Mouse (Mus musculus) embryonic facial prominence, embryonic 15.5 days (tissue): ENCODE results near the gene Ywhaq. TPM values are rescaled to one million over a fixed set of nuclear protein-coding genes. Genes with fewer than 3 reads are reported as not detected.
A peak's percentile ranks its signal among the peaks of the same experiment; 100 is the strongest.
"Not testable (repeated sequence)": the region's sequence is repeated elsewhere in the genome, so short reads cannot be mapped to it uniquely, and the experiment has no call there.

ENCODE experiments used
- ATAC-seq: fragments of 200-750 bp; cut with Nextera tagmentation; 2 replicates; pipeline ENCODE4 v1.8.0; 2017; ENCODE audit warnings: low read depth, moderate TSS enrichment; ENCODE audit not compliant: insufficient number of reproducible peaks, low FRiP score, low TSS enrichment
- H3K27ac ChIP-seq: fragments of 300-500 bp; sonication (generic); replicated peaks from 2 replicates; pipeline ENCODE4 v1.5.1; 2015; ENCODE audit warnings: mild to moderate bottlenecking, inconsistent platforms
- H3K27me3 ChIP-seq: fragments of 300-500 bp; sonication (generic); 2 replicates; pipeline ENCODE4 v1.6.1; 2015; ENCODE audit warnings: inconsistent platforms
- H3K36me3 ChIP-seq: fragments of 300-500 bp; sonication (generic); 2 replicates; pipeline ENCODE4 v1.6.1; 2015; ENCODE audit warnings: mild to moderate bottlenecking, inconsistent platforms
- H3K4me1 ChIP-seq: fragments of 300-500 bp; sonication (generic); 2 replicates; pipeline ENCODE4 v1.6.1; 2015; ENCODE audit warnings: inconsistent platforms
- H3K4me2 ChIP-seq: fragments of 300-500 bp; sonication (generic); replicated peaks from 2 replicates; pipeline ENCODE4 v1.6.1; 2015; ENCODE audit warnings: mild to moderate bottlenecking, inconsistent platforms
- H3K4me3 ChIP-seq: fragments of 300-500 bp; sonication (generic); replicated peaks from 2 replicates; pipeline ENCODE4 v1.5.1; 2015; ENCODE audit warnings: mild to moderate bottlenecking, inconsistent platforms
- H3K9ac ChIP-seq: fragments of 300-500 bp; sonication (generic); 2 replicates; pipeline ENCODE4 v1.6.1; 2015; ENCODE audit warnings: inconsistent platforms
- H3K9me3 ChIP-seq: fragments of 300-500 bp; sonication (generic); replicated peaks from 2 replicates; pipeline ENCODE4 v1.6.1; 2016; ENCODE audit warnings: inconsistent platforms
- WGBS: fragments of 180-500 bp; shearing (Covaris S2); methylation state at CpG from one replicate; pipeline ENCODE4 v1.1.7; 2015; 5-methylcytosine and 5-hydroxymethylcytosine counted together
- polyA plus RNA-seq: library from polyadenylated mRNA; unstranded; fragments of >200 nt; fragmentation: Nextera tagmentation; extraction: Ambion mirVana; gene quantifications from 2 replicates; pipeline ENCODE4 v1.2.1, GENCODE M21; 2015

The Ywhaq gene
- polyA plus RNA-seq, 1 experiment from 2014 or later, result 542 TPM

DNA sequence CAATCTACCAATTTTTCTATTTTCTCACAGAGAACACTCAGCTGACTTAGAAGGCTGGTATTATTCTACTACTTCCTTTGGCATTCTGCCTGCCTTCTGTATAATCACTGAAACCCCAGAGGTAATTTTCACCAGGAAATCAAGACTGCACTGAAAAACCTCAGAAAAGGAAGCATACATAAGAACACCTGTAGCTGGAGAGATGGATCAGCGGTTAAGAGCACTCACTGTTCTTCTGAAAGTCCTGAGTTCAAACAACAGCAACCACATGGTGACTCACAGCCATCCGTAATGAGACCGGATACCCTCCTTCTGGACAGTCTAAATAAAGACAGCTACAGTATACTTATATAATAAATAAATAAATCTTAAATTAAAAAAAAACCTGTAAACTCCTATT, 7.8 kb downstream of the Ywhaq start:
- peaks cover 6% of the 10 kb centered on the region; the same call in 1 of the 2 replicates for H3K9me3 ChIP-seq
- H3K4me2 ChIP-seq, result no peak overlapping the region
- WGBS, result 97% methylated on average over 3 of the region's 3 CpGs
- no peak overlapping the region for H3K9ac ChIP-seq
- H3K27me3 ChIP-seq, result no peaks in the 10 kb centered on the region
- no peaks in the 10 kb centered on the region for H3K4me1 ChIP-seq
- H3K36me3 ChIP-seq, result peaks cover 65% of the 10 kb centered on the region
- no peak for ATAC-seq
- H3K4me3 ChIP-seq, result no peak overlapping the region
- H3K27ac ChIP-seq, result no peak overlapping the region

DNA sequence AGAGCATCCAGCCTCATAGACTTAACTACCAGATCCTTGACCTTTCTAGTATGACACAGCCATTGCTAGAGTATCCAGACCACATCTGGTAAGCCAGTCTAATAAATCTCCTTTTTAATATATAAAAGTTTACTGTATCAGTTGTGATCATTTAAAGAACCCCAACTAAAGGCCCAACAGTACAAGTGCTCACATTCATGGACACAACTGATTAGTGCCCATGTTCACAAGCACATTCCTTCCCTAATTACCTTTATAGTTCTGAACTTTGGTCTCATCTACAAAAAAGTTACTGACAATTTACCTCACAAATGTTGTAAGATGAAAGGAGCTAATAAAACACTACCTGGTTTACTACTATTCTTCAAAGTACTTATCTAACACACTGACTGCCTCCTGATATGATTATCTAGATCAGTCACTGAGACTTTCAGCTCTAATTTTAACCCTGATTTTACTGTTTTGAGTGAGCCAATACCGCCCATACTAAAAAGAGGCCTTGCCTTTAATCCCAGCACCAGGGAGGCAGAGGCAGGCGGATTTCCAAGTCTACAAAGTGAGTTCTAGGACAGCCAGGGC, 8.6 kb downstream of the Ywhaq start:
- ATAC-seq, result no peak
- WGBS, result 93% methylated on average over 2 of the region's 2 CpGs
- H3K27me3 ChIP-seq, result no peaks in the 10 kb centered on the region
- no peaks in the 10 kb centered on the region for H3K4me1 ChIP-seq
- H3K36me3 ChIP-seq, result peaks cover 65% of the 10 kb centered on the region
- no peak overlapping the region for H3K4me2 ChIP-seq
- H3K27ac ChIP-seq, result no peak overlapping the region
- peaks cover 6% of the 10 kb centered on the region; the same call in 1 of the 2 replicates for H3K9me3 ChIP-seq
- no peak overlapping the region for H3K4me3 ChIP-seq
- no peak overlapping the region for H3K9ac ChIP-seq

DNA sequence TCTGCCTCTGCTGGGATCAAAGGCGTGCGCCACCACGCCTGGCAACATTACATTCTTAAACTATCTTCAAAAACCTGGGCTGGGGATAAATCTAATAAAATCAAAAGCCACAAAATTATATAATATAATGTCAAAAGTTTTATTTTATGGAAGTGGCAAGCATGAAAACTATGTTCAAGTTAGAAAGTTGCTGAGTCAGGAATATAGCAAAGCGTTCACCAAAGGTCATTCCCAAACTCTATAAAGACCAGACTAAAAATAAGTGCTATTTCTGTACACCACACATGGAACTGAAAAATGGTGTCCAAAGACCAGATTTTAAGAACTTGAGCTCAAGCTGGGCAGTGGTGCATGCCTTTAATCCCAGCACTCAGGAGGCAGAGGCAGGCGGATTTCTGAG, 14.7 kb downstream of the Ywhaq start:
- ATAC-seq, result no peak
- H3K9me3 ChIP-seq, result no peaks in the 10 kb centered on the region
- no peak overlapping the region for H3K9ac ChIP-seq
- H3K4me1 ChIP-seq, result no peaks in the 10 kb centered on the region
- no peaks in the 10 kb centered on the region for H3K27me3 ChIP-seq
- H3K27ac ChIP-seq, result no peak overlapping the region
- WGBS, result 92% methylated on average over 5 of the region's 5 CpGs
- no peak overlapping the region for H3K4me2 ChIP-seq
- peaks cover 41% of the 10 kb centered on the region for H3K36me3 ChIP-seq
- H3K4me3 ChIP-seq, result no peak overlapping the region

DNA sequence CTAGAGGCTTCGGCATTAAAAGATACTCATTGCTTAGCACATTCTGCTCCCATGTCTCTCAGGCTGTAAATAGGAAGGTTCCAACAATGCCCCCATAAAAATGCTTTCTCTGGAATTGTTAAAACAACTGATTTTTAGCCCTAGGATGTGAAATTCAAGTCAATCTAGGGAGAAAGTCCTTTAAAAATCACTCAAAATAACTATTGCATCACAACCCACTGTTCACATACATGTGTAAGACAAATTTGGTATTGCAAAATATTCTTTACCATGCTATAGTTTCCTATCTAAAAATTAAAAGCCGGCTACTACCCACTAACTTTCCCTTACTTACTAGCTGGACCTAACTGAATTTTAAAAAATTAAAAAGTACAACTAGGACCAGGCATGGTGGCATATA, 31.2 kb downstream of the Ywhaq start:
- 96% methylated on average over 2 of the region's 2 CpGs for WGBS
- Histone ChIP-seq H3K36me3 (peaks cover 31% of the 10 kb centered on the region), H3K4me1 (no peaks in the 10 kb centered on the region), H3K4me3 (no peak overlapping the region), H3K9ac (no peak overlapping the region), H3K4me2 (no peak overlapping the region), H3K9me3 (no peaks in the 10 kb centered on the region), H3K27me3 (no peaks in the 10 kb centered on the region), H3K27ac (no peak overlapping the region)
- no peak for ATAC-seq

DNA sequence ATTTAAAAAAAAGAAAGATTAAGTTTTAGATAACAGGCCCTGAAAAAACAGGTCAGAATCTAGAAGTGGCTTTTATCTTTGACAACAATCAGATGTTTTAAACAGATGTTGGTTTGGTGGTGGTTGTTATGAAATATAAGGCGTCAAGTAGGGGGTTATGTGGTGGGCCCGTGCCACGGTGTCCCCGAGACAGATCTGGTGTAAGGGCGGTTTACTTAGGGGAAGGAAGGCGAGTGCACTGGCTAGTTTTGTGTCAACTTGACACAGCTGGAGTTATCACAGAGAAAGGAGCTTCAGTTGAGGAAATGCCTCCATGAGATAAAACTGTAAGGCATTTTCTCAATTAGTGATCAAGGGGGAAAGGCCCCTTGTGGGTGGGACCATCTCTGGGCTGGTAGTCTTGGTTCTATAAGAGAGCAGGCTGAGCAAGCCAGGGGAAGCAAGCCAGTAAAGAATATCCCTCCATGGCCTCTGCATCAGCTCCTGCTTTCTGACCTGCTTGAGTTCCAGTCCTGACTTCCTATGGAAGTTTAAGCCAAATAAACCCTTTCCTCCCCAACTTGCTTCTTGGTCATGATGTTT, 38.6 kb downstream of the Ywhaq start:
- H3K36me3 ChIP-seq, H3K9me3 ChIP-seq, H3K27me3 ChIP-seq, H3K27ac ChIP-seq, H3K9ac ChIP-seq, H3K4me2 ChIP-seq, H3K4me3 ChIP-seq, ATAC-seq, H3K4me1 ChIP-seq: not testable (repeated sequence)
- 58% methylated on average over 6 of the region's 6 CpGs for WGBS

DNA sequence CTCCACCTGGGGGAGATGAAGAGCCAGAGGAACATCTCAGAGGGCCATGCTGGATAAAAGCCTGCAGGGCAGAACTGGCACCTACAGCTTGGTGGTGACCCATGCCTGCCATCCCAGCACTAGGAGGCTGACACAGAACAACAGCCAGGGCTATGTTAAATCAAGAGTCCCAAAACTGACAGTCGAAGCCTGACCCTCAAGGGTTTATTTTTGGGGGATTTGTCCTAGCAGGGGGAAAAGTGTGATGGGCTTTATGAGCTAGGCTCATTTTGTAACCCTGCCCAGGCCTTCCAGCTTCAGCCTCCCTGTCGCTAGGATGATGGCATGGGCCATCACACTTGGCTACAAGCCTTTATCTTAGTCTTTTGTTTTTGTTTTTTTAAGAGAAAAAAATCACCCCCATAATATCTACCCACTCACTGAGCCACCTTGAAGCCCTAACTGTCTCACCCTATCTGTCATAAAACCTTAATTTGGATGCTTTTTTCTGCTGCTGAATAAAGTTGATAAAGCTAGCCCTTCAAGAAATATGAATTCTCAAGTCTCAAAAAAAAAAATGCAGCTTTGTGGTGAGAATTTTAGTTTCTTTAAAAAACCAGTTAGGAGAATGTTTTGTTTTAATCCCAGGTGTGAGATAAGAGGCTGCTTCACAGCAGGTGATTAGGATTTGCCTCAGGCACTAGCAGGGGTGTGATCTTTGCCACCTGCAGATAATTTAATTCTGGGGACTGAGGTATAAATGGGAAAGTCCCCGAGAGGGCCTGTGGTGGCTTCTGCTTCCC, 41.9 kb downstream of the Ywhaq start:
- 39% methylated on average over 3 of the region's 3 CpGs for WGBS
- no peaks in the 10 kb centered on the region for H3K36me3 ChIP-seq
- H3K9ac ChIP-seq, result no peak overlapping the region
- no peaks in the 10 kb centered on the region for H3K9me3 ChIP-seq
- no peak overlapping the region for H3K4me2 ChIP-seq
- ATAC-seq, result no peak
- no peak overlapping the region for H3K27ac ChIP-seq
- H3K4me3 ChIP-seq, result no peak overlapping the region
- H3K27me3 ChIP-seq, result no peaks in the 10 kb centered on the region
- no peaks in the 10 kb centered on the region for H3K4me1 ChIP-seq

DNA sequence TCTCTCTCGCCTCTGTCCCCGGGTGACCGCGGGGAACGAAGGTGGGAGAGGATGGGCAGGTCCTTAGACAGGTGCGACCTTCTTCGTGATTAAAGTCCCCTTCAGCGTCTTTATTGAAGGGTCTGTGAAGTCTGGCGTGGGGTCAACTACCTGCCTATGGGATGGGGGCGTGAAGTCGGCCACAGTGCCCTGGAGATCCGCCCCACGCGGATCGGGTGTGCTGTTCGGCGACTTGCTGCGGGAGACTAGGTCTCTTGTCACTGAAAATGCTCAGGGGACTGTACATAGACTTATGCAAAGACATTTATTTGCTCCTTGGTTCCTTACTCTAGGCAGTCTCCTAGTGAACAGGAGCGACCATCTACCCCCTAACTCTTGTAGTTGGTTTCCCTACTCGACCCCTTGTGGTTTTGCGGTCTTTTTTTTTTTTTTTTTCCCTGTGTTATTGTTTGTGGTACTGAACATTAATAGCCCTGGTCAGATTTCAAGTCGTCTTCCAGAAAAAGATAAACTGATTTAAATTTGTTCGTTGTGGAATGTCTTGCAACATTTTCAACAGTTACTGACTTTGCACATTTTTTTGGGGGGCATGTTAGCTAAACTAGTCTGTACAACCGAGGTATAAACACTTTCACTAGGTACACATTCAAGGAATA, 43.5 kb downstream of the Ywhaq start:
- 2% methylated on average over 24 of the region's 24 CpGs for WGBS

GRCm38 (mm10) chr12:21373100-21373819, 44.2 kb downstream of the Ywhaq start, which contains the start of gene Adam17:
Adam17 (minus strand) TSS chr12:21373632.
- Histone ChIP-seq H3K4me2 (peak within 1 kb of the TSS; percentile 63), H3K4me3 (peak within 1 kb of the TSS; percentile 81), H3K27me3 (no peaks in the 10 kb centered on the region), H3K9ac (peak within 1 kb of the TSS; percentile 78), H3K27ac (peak within 1 kb of the TSS; percentile 97), H3K9me3 (no peaks in the 10 kb centered on the region), H3K36me3 (no peaks in the 10 kb centered on the region), H3K4me1 (no peaks in the 10 kb centered on the region)
- ATAC-seq, result peak; percentile 98
- WGBS, result under 1% methylated on average over 52 of the region's 55 CpGs

More for the DNA sequence above, 43.5 kb downstream of the Ywhaq start:
- Histone ChIP-seq H3K27ac (peak overlapping the region; percentile 97), H3K4me3 (peak overlapping the region; percentile 81), H3K9me3 (no peaks in the 10 kb centered on the region), H3K4me1 (no peaks in the 10 kb centered on the region), H3K9ac (peak overlapping the region; percentile 60), H3K27me3 (no peaks in the 10 kb centered on the region), H3K36me3 (no peaks in the 10 kb centered on the region), H3K4me2 (peak overlapping the region; percentile 63)
- no peak; the same call in 1 of the 2 replicates for ATAC-seq

DNA sequence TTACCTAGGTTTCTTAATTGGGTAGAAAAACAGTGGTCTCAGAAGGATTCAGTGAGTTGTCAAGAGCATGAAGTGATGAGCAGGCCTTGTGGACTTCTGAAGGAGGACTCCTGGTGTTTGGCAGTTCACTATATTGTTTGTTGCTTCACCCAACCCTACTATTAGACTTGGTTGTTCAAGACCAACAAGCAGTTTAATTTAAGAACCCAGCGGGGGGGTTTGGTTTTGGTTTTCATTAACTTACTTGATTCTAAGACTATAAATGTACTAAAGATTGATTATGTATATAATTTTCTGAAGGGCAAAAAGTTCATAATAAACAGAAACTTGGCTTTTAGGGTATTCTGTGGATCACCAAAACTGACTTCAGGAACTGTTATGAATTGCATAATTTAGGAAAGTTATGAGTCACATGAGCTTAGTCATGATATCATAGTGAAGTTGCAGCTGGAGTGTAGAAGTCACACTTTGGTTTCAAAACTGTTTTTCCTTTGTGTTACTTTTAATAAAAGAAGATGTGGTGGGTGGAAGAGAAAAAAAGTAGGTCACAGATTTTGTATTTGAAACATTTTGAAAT, 47.3 kb downstream of the Ywhaq start:
- H3K4me2 ChIP-seq, result no peak overlapping the region
- no peaks in the 10 kb centered on the region for H3K27me3 ChIP-seq
- ATAC-seq, result no peak
- H3K4me1 ChIP-seq, result 0 out of 2 replicates have a peak, but pooled peaks cover 2% of the 10 kb centered on the region
- H3K9ac ChIP-seq, result no peak overlapping the region
- WGBS, result 97% methylated on average over 1 of the region's 1 CpGs
- H3K9me3 ChIP-seq, result no peaks in the 10 kb centered on the region
- H3K4me3 ChIP-seq, result no peak overlapping the region
- H3K36me3 ChIP-seq, result no peaks in the 10 kb centered on the region
- no peak overlapping the region for H3K27ac ChIP-seq

- H3K4me2 ChIP-seq, result no peak overlapping the region
- 0 out of 2 replicates have a peak, but pooled peaks cover 2% of the 10 kb centered on the region for H3K4me1 ChIP-seq
- H3K9ac ChIP-seq, result no peak overlapping the region
- ATAC-seq, result no peak
- H3K4me3 ChIP-seq, result no peak overlapping the region
- no peaks in the 10 kb centered on the region for H3K27me3 ChIP-seq
- no peak overlapping the region for H3K27ac ChIP-seq
- H3K9me3 ChIP-seq, result no peaks in the 10 kb centered on the region
- H3K36me3 ChIP-seq, result no peaks in the 10 kb centered on the region
- WGBS, result 92% methylated on average over 5 of the region's 5 CpGs
Observed at GRCm38 (mm10) chr12:21369087-21369410, 48.4 kb downstream of the Ywhaq start.
